In genomic region chr16:31570311-31571139, GRCm38 (mm10) we compare ENCODE assay signal across 8 mouse cellular contexts.
DNase-seq lines count a peak whose midpoint lies in the region; ATAC-seq and TF ChIP-seq lines count a peak whose summit lies in the region.

No protein-coding gene starts in this region.

- H3K9me3 ChIP-seq in CH12.LX (replicated peaks; ENCODE audit: low read length), result no peaks in the 10 kb centered on the region
- H3K9me3 ChIP-seq in neural tube, embryonic 15.5 days (replicated peaks), result no peaks in the 10 kb centered on the region

- no peak for TF ChIP-seq CTCF in CH12.LX (conservative IDR thresholded peaks at IDR 0.05 in 1 of 2, IDR thresholded peaks at IDR 0.05 in 1 of 2; ENCODE audit: low read depth in 2 of 2, low read length in 2 of 2)

- H3K27me3 ChIP-seq in CH12.LX (replicated peaks), result no peaks in the 10 kb centered on the region
- no peaks in the 10 kb centered on the region for H3K27me3 ChIP-seq in neural tube, embryonic 15.5 days (replicated peaks)

- peak; percentile 21 for DNase-seq in heart, postnatal 4 days
- DNase-seq in heart, adult 11 months, result no peak
- DNase-seq in CH12.LX (ENCODE audit: extremely low read depth), result peak; percentile 88
- peak; percentile 94 for DNase-seq in brain, adult 2 months (ENCODE audit: low read depth, low spot score)
- DNase-seq in gastrocnemius, postnatal 36 days, result peak; percentile 35 to 59
- no peak for DNase-seq in spleen, postnatal 10 days (ENCODE audit: low spot score in 2 of 2)
- no peak for DNase-seq in c-Kit-positive CD71-positive TER-119-positive erythroid progenitor cells, embryonic 14.5 days (ENCODE audit: low spot score)

- peak overlapping the region; percentile 14 to 39 (median 28) for H3K4me3 ChIP-seq in CH12.LX (replicated peaks in 1 of 3; ENCODE audit: low read depth in 2 of 3, low read length in 2 of 3, poor library complexity in 1 of 3)
- H3K4me3 ChIP-seq in neural tube, embryonic 15.5 days (replicated peaks), result no peak overlapping the region

- peak overlapping the region; percentile 52 for H3K4me2 ChIP-seq in CH12.LX (ENCODE audit: insufficient read depth, low read depth, poor library complexity, severe bottlenecking)
- H3K4me2 ChIP-seq in neural tube, embryonic 15.5 days, result no peak overlapping the region

- no peak overlapping the region for H3K27ac ChIP-seq in CH12.LX (ENCODE audit: insufficient read depth, low read depth)
- H3K27ac ChIP-seq in neural tube, embryonic 15.5 days (replicated peaks), result no peak overlapping the region

- no peak; the same call in 1 of the 2 replicates for TF ChIP-seq RAD21 in CH12.LX (IDR thresholded peaks at IDR 0.05; ENCODE audit: low read depth, low read length)

- H3K4me1 ChIP-seq in CH12.LX (ENCODE audit: control insufficient read depth in 1 of 2, insufficient read depth in 2 of 2), result peaks cover 17 to 69% of the 10 kb centered on the region in 2 experiments
- no peaks in the 10 kb centered on the region for H3K4me1 ChIP-seq in neural tube, embryonic 15.5 days

- peaks cover 98% of the 10 kb centered on the region for H3K79me2 ChIP-seq in CH12.LX (replicated peaks; ENCODE audit: control insufficient read depth, extremely low read depth, insufficient read depth, poor library complexity, severe bottlenecking)

- 90% methylated on average over 20 of the region's 20 CpGs for WGBS in neural tube, embryonic 15.5 days

- H3K9ac ChIP-seq in CH12.LX (ENCODE audit: insufficient read depth, low read depth), result peak overlapping the region; percentile 5
- H3K9ac ChIP-seq in neural tube, embryonic 15.5 days (replicated peaks), result no peak overlapping the region

- intact Hi-C loops in gastrocnemius, postnatal 36 days (cut with DNase I), result no loop called here

- dilution Hi-C loops in CH12.LX (cut with MboI; ENCODE audit: extremely low pct_ligation_motif_present, extremely low pct_unique_long_range_greater_than_20kb, low sequenced_read_pairs), result no loop called here

- ATAC-seq in neural tube, embryonic 15.5 days (ENCODE audit: low FRiP score), result no peak

- H3K36me3 ChIP-seq in CH12.LX (replicated peaks in 1 of 2; ENCODE audit: control insufficient read depth in 1 of 2, insufficient read depth in 1 of 2, low read length in 1 of 2), result peaks cover 78 to 96% of the 10 kb centered on the region in 2 experiments
- H3K36me3 ChIP-seq in neural tube, embryonic 15.5 days, result no peaks in the 10 kb centered on the region

- in situ Hi-C loops in CH12.LX (cut with MboI; ENCODE audit: low pct_ligation_motif_present, low pct_unique_long_range_greater_than_20kb, low sequenced_read_pairs), result no loop called here

- peak; percentile 59 for TF ChIP-seq EP300 in CH12.LX (IDR thresholded peaks at IDR 0.05; ENCODE audit: low read length)

- TF ChIP-seq POLR2A in CH12.LX (IDR thresholded peaks at IDR 0.05; ENCODE audit: low read depth, low read length), result no peak; the same call in 1 of the 2 replicates

TF ChIP-seq in CH12.LX, 34 proteins besides CTCF, POLR2A, EP300 and RAD21:
- TF ChIP-seq JUN (IDR thresholded peaks at IDR 0.05; ENCODE audit: insufficient read depth, low read depth, low read length) (peak; percentile 54; the same call in 1 of the 2 replicates), ZC3H11A (IDR thresholded peaks at IDR 0.05; ENCODE audit: low read depth, low read length) (no peak), MAX (IDR thresholded peaks at IDR 0.05; ENCODE audit: low read length) (0 out of 2 replicates have a peak, but pooled peaks have one; percentile 42), CHD1 (IDR thresholded peaks at IDR 0.05; ENCODE audit: low read depth, low read length) (peak; percentile 23; the same call in 1 of the 2 replicates), HCFC1 (IDR thresholded peaks at IDR 0.05; ENCODE audit: low read depth, low read length) (0 out of 2 replicates have a peak, but pooled peaks have one; percentile 15), ZKSCAN1 (IDR thresholded peaks at IDR 0.05; ENCODE audit: borderline replicate concordance, low read depth, low read length) (no peak), TBP (conservative IDR thresholded peaks at IDR 0.05; ENCODE audit: low read depth, low read length) (peak; percentile 68; the same call in 1 of the 2 replicates), ZMIZ1 (IDR thresholded peaks at IDR 0.05; ENCODE audit: low read depth, low read length) (no peak), GABPA (IDR thresholded peaks at IDR 0.05; ENCODE audit: insufficient replicate concordance, low read depth, low read length) (no peak), MXI1 (IDR thresholded peaks at IDR 0.05; ENCODE audit: low read depth, low read length) (no peak), SIN3A (IDR thresholded peaks at IDR 0.05; ENCODE audit: low read length) (peak; percentile 57; the same call in 1 of the 2 replicates), SMC3 (IDR thresholded peaks at IDR 0.05; ENCODE audit: low read depth, low read length) (no peak; the same call in 1 of the 2 replicates), MAFK (IDR thresholded peaks at IDR 0.05; ENCODE audit: insufficient replicate concordance, low read length) (0 out of 2 replicates have a peak, but pooled peaks have one; percentile 34), CHD2 (IDR thresholded peaks at IDR 0.05; ENCODE audit: low read length) (peak; percentile 35; the same call in 1 of the 2 replicates), NRF1 (IDR thresholded peaks at IDR 0.05; ENCODE audit: low read depth, low read length) (no peak), E2F4 (IDR thresholded peaks at IDR 0.05; ENCODE audit: insufficient replicate concordance, low read depth, low read length) (no peak), MYC (IDR thresholded peaks at IDR 0.05; ENCODE audit: low read depth, low read length) (no peak), RCOR1 (conservative IDR thresholded peaks at IDR 0.05; ENCODE audit: low read depth, low read length) (peak; percentile 82), JUND (conservative IDR thresholded peaks at IDR 0.05; ENCODE audit: low read depth, low read length) (peak; percentile 43; the same call in 1 of the 2 replicates), POLR2AphosphoS2 (IDR thresholded peaks at IDR 0.05; ENCODE audit: low read depth, low read length) (no peak), PAX5 (IDR thresholded peaks at IDR 0.05; ENCODE audit: low read length) (no peak), NELFE (IDR thresholded peaks at IDR 0.05; ENCODE audit: low read depth, low read length) (0 out of 2 replicates have a peak, but pooled peaks have one; percentile 34), ZNF384 (IDR thresholded peaks at IDR 0.05; ENCODE audit: low read depth, low read length) (no peak), MEF2A (IDR thresholded peaks at IDR 0.05; ENCODE audit: borderline replicate concordance, low read depth, low read length) (no peak), BHLHE40 (IDR thresholded peaks at IDR 0.05; ENCODE audit: low read depth, low read length) (peak; percentile 45; the same call in 1 of the 2 replicates), USF2 (conservative IDR thresholded peaks at IDR 0.05; ENCODE audit: low read depth, low read length) (no peak), IRF4 (IDR thresholded peaks at IDR 0.05; ENCODE audit: low read depth, low read length) (peak; percentile 67), ETS1 (conservative IDR thresholded peaks at IDR 0.05; ENCODE audit: low read depth, low read length) (peak; percentile 69), ELF1 (IDR thresholded peaks at IDR 0.05; ENCODE audit: low read depth, low read length) (no peak), UBTF (IDR thresholded peaks at IDR 0.05; ENCODE audit: low read depth, low read length) (no peak), USF1 (IDR thresholded peaks at IDR 0.05; ENCODE audit: low read depth, low read length) (no peak), MAZ (IDR thresholded peaks at IDR 0.05; ENCODE audit: low read depth, low read length) (0 out of 2 replicates have a peak, but pooled peaks have one; percentile 29), TCF12 (IDR thresholded peaks at IDR 0.05; ENCODE audit: low read depth, low read length) (peak; percentile 35; the same call in 1 of the 2 replicates), KAT2A (IDR thresholded peaks at IDR 0.05; ENCODE audit: insufficient replicate concordance, low read length) (no peak)

Comparison
In these comparisons a context has a peak if more than half of its experiments do, and no peak if none do; other contexts are left out.
1. DNase-seq: peak in heart, postnatal 4 days (single experiment), CH12.LX (single experiment), brain, adult 2 months (single experiment) and gastrocnemius, postnatal 36 days (2 of 2); none in heart, adult 11 months (single experiment), spleen, postnatal 10 days (0 of 2) and c-Kit-positive CD71-positive TER-119-positive erythroid progenitor cells, embryonic 14.5 days (single experiment).